Mouse (Mus musculus) myocyte (in vitro differentiated cells): ENCODE measurements around the gene Treml2.

ENCODE experiments used
- MYOD1 ChIP-seq, 3 experiments: IDR thresholded peaks; one replicate each; pipeline ENCODE4 v1.6.1; 2011; ENCODE audit warnings: control low read depth in 2 of 3, low read depth in 2 of 3, mild to moderate bottlenecking in 2 of 3, moderate library complexity in 1 of 3; ENCODE audit not compliant: insufficient read length in 2 of 3, control insufficient read depth in 1 of 3
- POLR2AphosphoS2 ChIP-seq: IDR thresholded peaks from one replicate; pipeline ENCODE4 v1.6.1; 2011; ENCODE audit warnings: low read depth, control low read depth; ENCODE audit not compliant: insufficient read length

GRCm38 (mm10) chr17:48256575-48256974 lies 42.7 kb upstream of the Treml2 start:
- TF ChIP-seq MYOD1 (IDR thresholded peaks at IDR 0.05; ENCODE audit: control insufficient read depth in 1 of 3, insufficient read length in 2 of 3, low read depth in 2 of 3) (no peak), POLR2AphosphoS2 (no peak)
